Mouse (Mus musculus) forebrain, embryonic 11.5 days (tissue): Measurements from ENCODE around the gene Mrps24. TPM values are rescaled to one million over a fixed set of nuclear protein-coding genes. Genes with fewer than 3 reads are reported as not detected.

Source experiments
- ATAC-seq: fragments of 200-750 bp; cut with Nextera tagmentation; replicated peaks from 2 replicates; pipeline ENCODE4 v1.8.0; 2017; ENCODE audit warnings: moderate TSS enrichment; ENCODE audit not compliant: low FRiP score
- DNase-seq: peaks from one replicate; pipeline ENCODE4 v3.0.0-alpha.2; 2017; ENCODE audit warnings: low spot score
- H3K27ac ChIP-seq: fragments of 300-500 bp; sonication (generic); 2 replicates; pipeline ENCODE4 v1.5.1; 2014; ENCODE audit warnings: low read depth, low read length
- H3K27me3 ChIP-seq: fragments of 300-500 bp; sonication (generic); 2 replicates; pipeline ENCODE4 v1.6.1; 2014; ENCODE audit warnings: mild to moderate bottlenecking, low read length, mixed read lengths; ENCODE audit not compliant: control insufficient read depth, insufficient read depth
- H3K36me3 ChIP-seq: fragments of 300-500 bp; sonication (generic); 2 replicates; pipeline ENCODE4 v1.6.1; 2014; ENCODE audit warnings: mild to moderate bottlenecking, low read length, moderate library complexity, mixed read lengths; ENCODE audit not compliant: control insufficient read depth, insufficient read depth
- H3K4me1 ChIP-seq: fragments of 300-500 bp; sonication (generic); replicated peaks from 2 replicates; pipeline ENCODE4 v1.6.1; 2014; ENCODE audit warnings: low read length, mixed read lengths; ENCODE audit not compliant: control insufficient read depth, insufficient read depth
- H3K4me2 ChIP-seq: fragments of 300-500 bp; sonication (generic); 2 replicates; pipeline ENCODE4 v1.6.1; 2014; ENCODE audit warnings: low read depth, mild to moderate bottlenecking, low read length, moderate library complexity, mixed read lengths; ENCODE audit not compliant: severe bottlenecking
- H3K4me3 ChIP-seq: fragments of 300-500 bp; sonication (generic); 2 replicates; pipeline ENCODE4 v1.5.1; 2014; ENCODE audit warnings: low read depth, low read length
- H3K9ac ChIP-seq: fragments of 300-500 bp; sonication (generic); 2 replicates; pipeline ENCODE4 v1.6.1; 2014; ENCODE audit warnings: low read length
- H3K9me3 ChIP-seq: fragments of 300-500 bp; sonication (generic); 2 replicates; pipeline ENCODE4 v1.6.1; 2016; ENCODE audit warnings: low read length, mixed read lengths; ENCODE audit not compliant: control insufficient read depth
- WGBS: fragments of 180-500 bp; shearing (Covaris S2); extraction: QIAGEN DNeasy Blood & Tissue Kit; methylation state at CpG from one replicate; pipeline ENCODE4 v1.1.7; 2014; 5-methylcytosine and 5-hydroxymethylcytosine counted together
- polyA plus RNA-seq: library from polyadenylated mRNA; unstranded; fragments of >200 nt; fragmentation: Nextera tagmentation; extraction: Ambion mirVana; gene quantifications from 2 replicates; pipeline ENCODE4 v1.2.1, GENCODE M21; 2014

Mrps24 gene
- polyA plus RNA-seq, 1 experiment from 2014 or later = 166 TPM

- no peak overlapping the region for H3K4me3 ChIP-seq
- H3K27ac ChIP-seq = no peak overlapping the region
- H3K9ac ChIP-seq = no peak overlapping the region
- peaks cover 3% of the 10 kb centered on the region; the same call in 1 of the 2 replicates for H3K4me1 ChIP-seq
- DNase-seq (no peak), ATAC-seq (no peak)
- H3K4me2 ChIP-seq = no peak overlapping the region
- no peaks in the 10 kb centered on the region for H3K9me3 ChIP-seq
- peaks cover 5% of the 10 kb centered on the region; the same call in 1 of the 2 replicates for H3K36me3 ChIP-seq
- H3K27me3 ChIP-seq = no peaks in the 10 kb centered on the region
- 86% methylated on average over 1 of the region's 1 CpGs for WGBS
These were observed 13.7 kb downstream of the Mrps24 start for GRCm38 (mm10) chr11:5701821-5702220.

- Histone ChIP-seq H3K27ac (no peak overlapping the region), H3K9ac (no peak overlapping the region), H3K36me3 (peaks cover 5% of the 10 kb centered on the region; the same call in 1 of the 2 replicates), H3K4me2 (no peak overlapping the region), H3K4me1 (peaks cover 3% of the 10 kb centered on the region; the same call in 1 of the 2 replicates), H3K27me3 (no peaks in the 10 kb centered on the region), H3K9me3 (no peaks in the 10 kb centered on the region), H3K4me3 (no peak overlapping the region)
- no peak for ATAC-seq
- no peak for DNase-seq
- WGBS = 83% methylated on average over 2 of the region's 2 CpGs
These were observed 14.2 kb downstream of the Mrps24 start for GRCm38 (mm10) chr11:5701300-5701699.

GRCm38 (mm10) chr11:5700808-5701207, 14.7 kb downstream of the Mrps24 start:
- Histone ChIP-seq H3K36me3 (peaks cover 5% of the 10 kb centered on the region; the same call in 1 of the 2 replicates), H3K4me3 (no peak overlapping the region), H3K9ac (no peak overlapping the region), H3K27me3 (no peaks in the 10 kb centered on the region), H3K4me1 (peaks cover under 1% of the 10 kb centered on the region; the same call in 1 of the 2 replicates), H3K27ac (no peak overlapping the region), H3K4me2 (no peak overlapping the region), H3K9me3 (no peaks in the 10 kb centered on the region)
- ATAC-seq (no peak), DNase-seq (no peak)
- WGBS = 94% methylated on average over 7 of the region's 7 CpGs

GRCm38 (mm10) chr11:5691775-5692174, 23.7 kb downstream of the Mrps24 start:
- Histone ChIP-seq H3K9me3 (no peaks in the 10 kb centered on the region; the same call in 1 of the 2 replicates), H3K4me3 (no peak overlapping the region), H3K4me1 (no peaks in the 10 kb centered on the region), H3K27me3 (no peaks in the 10 kb centered on the region), H3K4me2 (no peak overlapping the region), H3K36me3 (no peaks in the 10 kb centered on the region), H3K9ac (no peak overlapping the region), H3K27ac (no peak overlapping the region)
- no peak for ATAC-seq
- no peak for DNase-seq
- WGBS = 38% methylated on average over 7 of the region's 7 CpGs

- Histone ChIP-seq H3K9me3 (no peaks in the 10 kb centered on the region), H3K36me3 (no peaks in the 10 kb centered on the region), H3K4me3 (no peak overlapping the region), H3K4me2 (no peak overlapping the region), H3K27me3 (no peaks in the 10 kb centered on the region), H3K4me1 (no peaks in the 10 kb centered on the region), H3K9ac (no peak overlapping the region), H3K27ac (no peak overlapping the region)
- DNase-seq = no peak
- 37% methylated on average over 7 of the region's 7 CpGs for WGBS
- no peak for ATAC-seq
These were observed 31.2 kb downstream of the Mrps24 start for GRCm38 (mm10) chr11:5684283-5684682.

- Histone ChIP-seq H3K36me3 (no peaks in the 10 kb centered on the region), H3K4me1 (no peaks in the 10 kb centered on the region), H3K27ac (no peak overlapping the region), H3K27me3 (no peaks in the 10 kb centered on the region), H3K9me3 (no peaks in the 10 kb centered on the region), H3K4me2 (no peak overlapping the region), H3K4me3 (no peak overlapping the region), H3K9ac (no peak overlapping the region)
- ATAC-seq = no peak
- 75% methylated on average over 6 of the region's 6 CpGs for WGBS
- DNase-seq = no peak
These were observed 32.9 kb downstream of the Mrps24 start for GRCm38 (mm10) chr11:5682541-5682940.

Other genes with a start within 250 kb of the Mrps24 start
- 117 and 119 TPM in 2 replicates for gene Xbp1, start 195.0 kb downstream of the Mrps24 start, polyA plus RNA-seq
- 27.9 and 29.9 TPM in 2 replicates for gene Ccdc117, start 173.5 kb downstream of the Mrps24 start, polyA plus RNA-seq
- not detected in 2 replicates for gene Ankrd36, start 146.0 kb downstream of the Mrps24 start, polyA plus RNA-seq
- gene Urgcp, start 46.7 kb upstream of the Mrps24 start, polyA plus RNA-seq = 19.1 and 20.1 TPM in 2 replicates
- 152 and 157 TPM in 2 replicates for gene Dbnl, start 72.8 kb upstream of the Mrps24 start, polyA plus RNA-seq
- gene Pgam2, start 88.1 kb upstream of the Mrps24 start, polyA plus RNA-seq = 5.3 and 6.5 TPM in 2 replicates
- 8.8 and 8.9 TPM in 2 replicates for gene Polm, start 122.3 kb upstream of the Mrps24 start, polyA plus RNA-seq
- 20.4 and 24.9 TPM in 2 replicates for gene Aebp1, start 146.3 kb upstream of the Mrps24 start, polyA plus RNA-seq
- gene Pold2, start 162.6 kb upstream of the Mrps24 start, polyA plus RNA-seq = 130 TPM in 2 replicates
- 0.47 and 1.3 TPM in 2 replicates for gene Myl7, start 183.1 kb upstream of the Mrps24 start, polyA plus RNA-seq
- gene Gck, start 234.4 kb upstream of the Mrps24 start, polyA plus RNA-seq = 1.8 and 4.5 TPM in 2 replicates
- 25.5 and 27.2 TPM in 2 replicates for gene Ykt6, start 240.0 kb upstream of the Mrps24 start, polyA plus RNA-seq